Mouse (Mus musculus) megakaryocyte-erythroid progenitor cell, adult 5-6 weeks (primary cell): ENCODE data around the gene Gm14569. TPM values are rescaled to one million over a fixed set of nuclear protein-coding genes. Genes with fewer than 3 reads are reported as not detected.

Experiments used
- ATAC-seq: replicated peaks from 2 replicates; pipeline ENCODE4 v1.8.0; 2016; ENCODE audit warnings: mild to moderate bottlenecking, inconsistent platforms; ENCODE audit not compliant: severe bottlenecking, poor library complexity, low FRiP score, low TSS enrichment
- total RNA-seq, 2 experiments: library from RNA; stranded (forward) in 1 of 2; stranded (reverse) in 1 of 2; fragments of 200-1000, 215-1000 nt in 1 of 2; fragments of >200 nt in 1 of 2; fragmentation: Nextera tagmentation in 1 of 2; gene quantifications; 2 replicates each; pipeline ENCODE4 v1.2.3; 2014 to 2017

Gm14569 gene
- total RNA-seq, 2 experiments from 2014 or later, result not detected

- ATAC-seq, result no peak
These were observed 101.7 kb downstream of the Gm14569 start for GRCm38 (mm10) chrX:36389971-36390370.

GRCm38 (mm10) chrX:36385340-36385739 is 106.3 kb downstream of the Gm14569 start:
- ATAC-seq, result no peak

Other genes starting within 250 kb of the Gm14569 start
- 1.9 TPM in 1 of 2 replicates, not detected in the other for gene Lonrf3, start 163.5 kb downstream of the Gm14569 start, total RNA-seq (2014; fragmentation: Nextera tagmentation)
- gene Lonrf3, start 163.5 kb downstream of the Gm14569 start, total RNA-seq (2017), result 1.8 and 2.0 TPM in 2 replicates
- gene Gm6268, start 90.5 kb downstream of the Gm14569 start, total RNA-seq (2014; fragmentation: Nextera tagmentation), result not detected in 2 replicates
- not detected in 2 replicates for gene Gm6268, start 90.5 kb downstream of the Gm14569 start, total RNA-seq (2017)
- gene Pgrmc1, start 106.4 kb upstream of the Gm14569 start, total RNA-seq (2014; fragmentation: Nextera tagmentation), result 74.8 and 75.4 TPM in 2 replicates
- gene Pgrmc1, start 106.4 kb upstream of the Gm14569 start, total RNA-seq (2017), result 80.5 and 109 TPM in 2 replicates
- 2.1 and 2.6 TPM in 2 replicates for gene Akap17b, start 153.6 kb upstream of the Gm14569 start, total RNA-seq (2014; fragmentation: Nextera tagmentation)
- 6.8 and 11.8 TPM in 2 replicates for gene Akap17b, start 153.6 kb upstream of the Gm14569 start, total RNA-seq (2017)